10 mouse cellular contexts compared by ENCODE assay signal in genomic region chr7:17055287-17055946, GRCm38 (mm10). TPM values are rescaled to one million over a fixed set of nuclear protein-coding genes. Genes with fewer than 3 reads are reported as not detected.
DNase-seq lines count a peak whose midpoint lies in the region; ATAC-seq and TF ChIP-seq lines count a peak whose summit lies in the region.
"Had no signal": no experiment of that assay in that cellular context is flagged by ENCODE, and none has a peak within 500 bp of the region (broad histone marks: within the 10 kb centered on the region; RNA-seq: fewer than 3 reads in every experiment).

No protein-coding gene starts in this region.

- no peak for ATAC-seq in kidney, postnatal 0 days (replicated peaks; ENCODE audit: low FRiP score, low read depth)
- ATAC-seq in embryonic facial prominence, embryonic 15.5 days (ENCODE audit: insufficient number of reproducible peaks, low FRiP score, low TSS enrichment, low read depth) = no peak
- ATAC-seq in hindbrain, embryonic 15.5 days (ENCODE audit: low FRiP score, low read depth) = no peak
- ATAC-seq in midbrain, embryonic 15.5 days (replicated peaks) = no peak; the same call in 1 of the 2 replicates
- ATAC-seq: Patski had no signal

- intact Hi-C loops in left cerebral cortex, postnatal 36 days (cut with DNase I) = no loop called here

- no peak for TF ChIP-seq CTCF in kidney, postnatal 0 days (IDR thresholded peaks at IDR 0.05; ENCODE audit: low read depth)

- H3K9me3 ChIP-seq in kidney, postnatal 0 days (replicated peaks; ENCODE audit: low read length) = no peaks in the 10 kb centered on the region
- H3K9me3 ChIP-seq in embryonic facial prominence, embryonic 15.5 days (replicated peaks) = no peaks in the 10 kb centered on the region
- no peaks in the 10 kb centered on the region for H3K9me3 ChIP-seq in hindbrain, embryonic 15.5 days
- H3K9me3 ChIP-seq in midbrain, embryonic 15.5 days = no peaks in the 10 kb centered on the region

- peak overlapping the region; percentile 52; the same call in 1 of the 2 replicates for H3K4me3 ChIP-seq in kidney, postnatal 0 days (replicated peaks; ENCODE audit: low read depth, low read length)
- H3K4me3 ChIP-seq in embryonic facial prominence, embryonic 15.5 days (replicated peaks) = peak overlapping the region; percentile 51
- peak overlapping the region; percentile 44 for H3K4me3 ChIP-seq in hindbrain, embryonic 15.5 days
- peak overlapping the region; percentile 45 for H3K4me3 ChIP-seq in midbrain, embryonic 15.5 days

- H3K36me3 ChIP-seq in kidney, postnatal 0 days (ENCODE audit: insufficient read depth, low read length) = 0 out of 2 replicates have a peak, but pooled peaks cover 5% of the 10 kb centered on the region
- H3K36me3 ChIP-seq in embryonic facial prominence, embryonic 15.5 days = peaks cover 31% of the 10 kb centered on the region
- H3K36me3 ChIP-seq in hindbrain, embryonic 15.5 days = no peaks in the 10 kb centered on the region
- H3K36me3 ChIP-seq in midbrain, embryonic 15.5 days (replicated peaks) = no peaks in the 10 kb centered on the region

- H3K4me2 ChIP-seq in kidney, postnatal 0 days (ENCODE audit: low read length) = peak overlapping the region; percentile 77; the same call in 1 of the 2 replicates
- H3K4me2 ChIP-seq in embryonic facial prominence, embryonic 15.5 days (replicated peaks) = peak overlapping the region; percentile 82
- peak overlapping the region; percentile 74 for H3K4me2 ChIP-seq in hindbrain, embryonic 15.5 days
- peak overlapping the region; percentile 74 for H3K4me2 ChIP-seq in midbrain, embryonic 15.5 days

- no peak overlapping the region for H3K9ac ChIP-seq in kidney, postnatal 0 days (ENCODE audit: low read depth, low read length)
- no peak overlapping the region for H3K9ac ChIP-seq in embryonic facial prominence, embryonic 15.5 days
- H3K9ac ChIP-seq in hindbrain, embryonic 15.5 days = no peak overlapping the region
- no peak overlapping the region for H3K9ac ChIP-seq in midbrain, embryonic 15.5 days

- 94% methylated on average over 4 of the region's 4 CpGs for WGBS in kidney, postnatal 0 days
- WGBS in embryonic facial prominence, embryonic 15.5 days = 87% methylated on average over 4 of the region's 4 CpGs
- 87% methylated on average over 4 of the region's 4 CpGs for WGBS in hindbrain, embryonic 15.5 days
- 93% methylated on average over 4 of the region's 4 CpGs for WGBS in midbrain, embryonic 15.5 days

- no peaks in the 10 kb centered on the region for H3K27me3 ChIP-seq in kidney, postnatal 0 days (ENCODE audit: insufficient read depth, low read length)
- no peaks in the 10 kb centered on the region for H3K27me3 ChIP-seq in embryonic facial prominence, embryonic 15.5 days
- no peaks in the 10 kb centered on the region for H3K27me3 ChIP-seq in hindbrain, embryonic 15.5 days
- H3K27me3 ChIP-seq in midbrain, embryonic 15.5 days (replicated peaks) = no peaks in the 10 kb centered on the region
- H3K27me3 ChIP-seq: Patski had no signal

- H3K4me1 ChIP-seq in kidney, postnatal 0 days (replicated peaks; ENCODE audit: insufficient read depth, low read length) = peaks cover 27% of the 10 kb centered on the region
- peaks cover 52% of the 10 kb centered on the region for H3K4me1 ChIP-seq in embryonic facial prominence, embryonic 15.5 days
- peaks cover 31% of the 10 kb centered on the region for H3K4me1 ChIP-seq in hindbrain, embryonic 15.5 days (replicated peaks)
- H3K4me1 ChIP-seq in midbrain, embryonic 15.5 days = peaks cover 32% of the 10 kb centered on the region

- DNase-seq in kidney, postnatal 0 days (ENCODE audit: low spot score) = no peak
- DNase-seq in kidney, postnatal 10 days = no peak
- DNase-seq in adrenal gland, postnatal 14 days = no peak
- DNase-seq in left cerebral cortex, postnatal 36 days (ENCODE audit: low spot score in 2 of 2) = no peak
- no peak for DNase-seq in urinary bladder, postnatal 14 days (ENCODE audit: low spot score)

- H3K27ac ChIP-seq in kidney, postnatal 0 days = peak overlapping the region; percentile 97; the same call in 1 of the 2 replicates
- peak overlapping the region; percentile 97; the same call in 1 of the 2 replicates for H3K27ac ChIP-seq in embryonic facial prominence, embryonic 15.5 days (replicated peaks)
- H3K27ac ChIP-seq in hindbrain, embryonic 15.5 days (replicated peaks) = 0 out of 2 replicates have a peak overlapping the region, but pooled peaks have one; percentile 76
- no peak overlapping the region for H3K27ac ChIP-seq in midbrain, embryonic 15.5 days

RNA-seq across cellular contexts. Expression of gene Hif3a, which starts 6.8 kb away (rescaled TPM):
- polyA plus RNA-seq in kidney, postnatal 0 days (2015; fragmentation: Nextera tagmentation; extraction: Ambion mirVana) = 5.1 and 6.1 TPM in 2 replicates
- 27.9 and 31.2 TPM in 2 replicates for polyA plus RNA-seq in embryonic facial prominence, embryonic 15.5 days (2015; fragmentation: Nextera tagmentation; extraction: Ambion mirVana)
- 5.4 and 6.9 TPM in 2 replicates for polyA plus RNA-seq in hindbrain, embryonic 15.5 days (2015; fragmentation: Nextera tagmentation; extraction: Ambion mirVana)
- polyA plus RNA-seq in midbrain, embryonic 15.5 days (2015; fragmentation: Nextera tagmentation; extraction: Ambion mirVana) = 4.7 and 5.2 TPM in 2 replicates
- 5.3 and 7.8 TPM in 2 replicates for total RNA-seq in adrenal gland, postnatal 14 days (2021)
- 10 to 100 TPM in 1 of 2 experiments, 1 to 10 TPM in 1; 6.8 to 16.0 TPM for total RNA-seq in left cerebral cortex, postnatal 36 days (2021)

RNA-seq across cellular contexts. Expression of gene Psg16, which starts 18.4 kb away (rescaled TPM):
- 0.07 TPM in 1 of 2 replicates, not detected in the other for polyA plus RNA-seq in kidney, postnatal 0 days (2015; fragmentation: Nextera tagmentation; extraction: Ambion mirVana)
- 0.11 and 0.13 TPM in 2 replicates for polyA plus RNA-seq in embryonic facial prominence, embryonic 15.5 days (2015; fragmentation: Nextera tagmentation; extraction: Ambion mirVana)
- 4.2 and 4.7 TPM in 2 replicates for polyA plus RNA-seq in hindbrain, embryonic 15.5 days (2015; fragmentation: Nextera tagmentation; extraction: Ambion mirVana)
- polyA plus RNA-seq in midbrain, embryonic 15.5 days (2015; fragmentation: Nextera tagmentation; extraction: Ambion mirVana) = 4.4 and 6.1 TPM in 2 replicates
- 0.23 and 0.33 TPM in 2 replicates for total RNA-seq in adrenal gland, postnatal 14 days (2021)
- 1 to 10 TPM; 4.1 to 6.3 TPM for total RNA-seq in left cerebral cortex, postnatal 36 days (2021)
- polyA plus RNA-seq: spleen, adult 2 months had no signal

RNA-seq across cellular contexts. Expression of gene Ppp5c, which starts 27.7 kb away (rescaled TPM):
- 82.0 and 95.4 TPM in 2 replicates for polyA plus RNA-seq in kidney, postnatal 0 days (2015; fragmentation: Nextera tagmentation; extraction: Ambion mirVana)
- 112 and 113 TPM in 2 replicates for polyA plus RNA-seq in embryonic facial prominence, embryonic 15.5 days (2015; fragmentation: Nextera tagmentation; extraction: Ambion mirVana)
- 125 and 136 TPM in 2 replicates for polyA plus RNA-seq in hindbrain, embryonic 15.5 days (2015; fragmentation: Nextera tagmentation; extraction: Ambion mirVana)
- 124 and 127 TPM in 2 replicates for polyA plus RNA-seq in midbrain, embryonic 15.5 days (2015; fragmentation: Nextera tagmentation; extraction: Ambion mirVana)
- total RNA-seq in adrenal gland, postnatal 14 days (2021) = 90.9 and 93.2 TPM in 2 replicates
- 100 to 1,000 TPM; 159 to 168 TPM for total RNA-seq in left cerebral cortex, postnatal 36 days (2021)
